Mouse (Mus musculus) gastrocnemius, postnatal 36 days (tissue): ENCODE data around the gene Sema3e. TPM values are rescaled to one million over a fixed set of nuclear protein-coding genes. Genes with fewer than 3 reads are reported as not detected.
A peak's percentile ranks its signal among the peaks of the same experiment; 100 is the strongest.

ENCODE experiments used
- DNase-seq, 2 experiments: peaks; one replicate each; pipeline ENCODE4 v3.0.0; 2022
- intact Hi-C: fragments of 180-260 bp; cut with DNase I; formaldehyde crosslinking; loops from one replicate; pipeline ENCODE4 v1.15.1; 2025
- long read RNA-seq, 2 experiments: library from polyadenylated mRNA; stranded (forward); transcript quantifications; one replicate each; pipeline ENCODE4 v2.0.0; 2021
- total RNA-seq, 2 experiments: library from RNA; stranded (reverse); gene quantifications; 2 replicates each; pipeline ENCODE4 v1.2.3; 2021

The Sema3e gene
- under 1 TPM; 0.27 to 0.36 TPM for total RNA-seq
- long read RNA-seq, experiment 1: 0 reads
- long read RNA-seq, experiment 2: 0 reads

DNA sequence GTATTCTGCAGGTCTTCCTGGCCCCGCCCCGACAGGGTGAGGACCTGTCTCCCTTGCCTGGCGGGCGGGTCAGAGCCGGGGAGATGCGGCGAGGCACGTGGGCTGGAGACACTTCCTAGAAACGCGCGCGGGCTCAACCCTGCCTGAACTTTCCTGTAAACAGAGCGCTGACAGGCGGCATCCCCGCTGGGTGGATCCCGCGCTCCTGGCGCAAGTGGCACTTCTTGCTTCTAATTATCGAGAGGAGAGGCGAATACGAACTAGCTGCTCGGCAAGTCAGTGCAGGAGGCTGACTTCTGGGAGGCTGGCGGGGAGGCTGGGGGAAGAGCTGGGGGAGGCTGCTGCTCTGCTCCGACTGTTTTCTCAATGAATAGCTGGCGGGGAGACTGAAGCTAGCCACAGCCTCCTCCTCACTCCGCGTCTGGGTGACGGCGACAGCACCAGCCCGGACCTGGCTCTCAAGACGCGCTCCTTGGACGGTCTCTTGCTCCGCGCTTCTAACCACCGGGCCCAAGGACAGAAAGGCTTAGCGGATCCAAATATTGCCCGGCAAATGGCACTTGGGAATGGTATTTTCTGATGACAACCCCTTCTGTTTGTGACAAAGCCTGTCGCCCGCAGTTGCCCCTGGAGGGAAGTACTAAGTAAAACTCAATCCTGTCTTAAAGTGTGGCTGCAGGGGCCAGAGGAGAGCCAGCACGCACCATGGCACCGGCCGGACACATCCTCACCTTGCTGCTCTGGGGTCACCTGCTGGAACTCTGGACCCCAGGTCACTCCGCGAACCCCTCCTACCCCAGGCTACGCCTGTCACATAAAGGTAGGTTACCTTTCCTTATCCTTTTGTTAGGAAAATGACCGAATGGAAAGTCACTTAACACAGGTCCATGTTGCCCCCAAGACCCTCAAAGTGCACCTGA is at the start of gene Sema3e:
Gene Sema3e, plus strand, starts transcription at position 72 of the 920 bp plus-strand sequence.
- intact Hi-C loops: no loop called here
- peak; percentile 4 to 17 for DNase-seq

- intact Hi-C loops: no loop called here
- DNase-seq: no peak
These were observed 47.5 kb upstream of the Sema3e start for GRCm38 (mm10) chr5:13977576-13977975.

DNA sequence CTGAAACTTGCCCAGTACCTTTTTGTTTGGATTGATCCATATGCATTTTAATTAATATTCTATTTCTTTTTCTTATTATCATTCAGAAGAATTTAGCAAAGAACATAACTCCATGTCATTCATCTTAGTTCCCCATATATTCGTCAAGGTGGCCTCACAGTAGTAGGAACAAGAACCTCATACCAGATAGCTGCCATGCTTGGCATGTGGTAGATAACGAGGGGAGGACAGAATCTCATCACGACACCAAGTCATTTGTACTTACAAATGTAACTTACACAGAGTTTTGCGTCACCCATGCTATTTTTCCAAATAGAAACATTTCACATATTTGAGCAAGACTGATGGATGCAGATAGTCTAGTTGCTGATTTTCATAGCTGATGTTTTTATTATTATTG is 45.9 kb upstream of the Sema3e start:
- DNase-seq: no peak
- intact Hi-C loops: no loop called here

- intact Hi-C loops: no loop called here
- no peak for DNase-seq
These were observed 42.5 kb upstream of the Sema3e start for GRCm38 (mm10) chr5:13982417-13983054.

- intact Hi-C loops: no loop called here
- DNase-seq: no peak
These were observed 41.5 kb upstream of the Sema3e start for GRCm38 (mm10) chr5:13983608-13984007.

GRCm38 (mm10) chr5:13985669-13986068 is 39.4 kb upstream of the Sema3e start:
- intact Hi-C loops: no loop called here
- DNase-seq: no peak

GRCm38 (mm10) chr5:13987123-13987522 is 38.0 kb upstream of the Sema3e start:
- intact Hi-C loops: no loop called here

GRCm38 (mm10) chr5:13988023-13988422 is 37.1 kb upstream of the Sema3e start:
- no peak for DNase-seq
- intact Hi-C loops: no loop called here

More at GRCm38 (mm10) chr5:13987123-13987522, 38.0 kb upstream of the Sema3e start:
- DNase-seq: no peak

- intact Hi-C loops: no loop called here
- no peak for DNase-seq
These were observed 32.2 kb upstream of the Sema3e start for GRCm38 (mm10) chr5:13992734-13993396.

GRCm38 (mm10) chr5:14028341-14028740 is 3.3 kb downstream of the Sema3e start:
- intact Hi-C loops: no loop called here
- DNase-seq: no peak

GRCm38 (mm10) chr5:14030796-14031195 is 5.7 kb downstream of the Sema3e start:
- intact Hi-C loops: no loop called here
- DNase-seq: no peak

- intact Hi-C loops: no loop called here
These were observed 7.0 kb downstream of the Sema3e start for GRCm38 (mm10) chr5:14032056-14032455.

DNA sequence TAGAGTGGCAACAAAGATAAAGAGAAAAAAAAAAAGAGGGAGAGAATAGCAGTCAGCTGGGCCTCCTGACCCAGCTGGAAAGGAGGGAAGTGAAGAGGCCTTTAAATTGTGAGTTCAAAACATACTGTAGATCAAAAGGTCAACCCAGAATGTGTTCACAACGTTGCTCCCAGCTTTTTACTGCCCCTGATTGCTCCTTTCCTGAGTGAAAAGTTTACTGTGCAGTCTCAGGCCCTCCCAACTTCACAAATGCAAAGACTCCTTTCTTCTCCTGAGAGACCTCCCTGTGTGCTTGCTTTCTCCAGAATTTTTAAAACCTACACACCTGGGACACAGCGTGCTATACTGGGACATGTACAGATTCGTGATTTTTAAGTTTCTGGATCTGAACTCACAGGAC is 8.2 kb downstream of the Sema3e start:
- DNase-seq: no peak
- intact Hi-C loops: no loop called here

More at GRCm38 (mm10) chr5:14032056-14032455, 7.0 kb downstream of the Sema3e start:
- DNase-seq: no peak

GRCm38 (mm10) chr5:14038813-14039496 is 13.9 kb downstream of the Sema3e start:
- intact Hi-C loops: no loop called here
- no peak for DNase-seq

DNA sequence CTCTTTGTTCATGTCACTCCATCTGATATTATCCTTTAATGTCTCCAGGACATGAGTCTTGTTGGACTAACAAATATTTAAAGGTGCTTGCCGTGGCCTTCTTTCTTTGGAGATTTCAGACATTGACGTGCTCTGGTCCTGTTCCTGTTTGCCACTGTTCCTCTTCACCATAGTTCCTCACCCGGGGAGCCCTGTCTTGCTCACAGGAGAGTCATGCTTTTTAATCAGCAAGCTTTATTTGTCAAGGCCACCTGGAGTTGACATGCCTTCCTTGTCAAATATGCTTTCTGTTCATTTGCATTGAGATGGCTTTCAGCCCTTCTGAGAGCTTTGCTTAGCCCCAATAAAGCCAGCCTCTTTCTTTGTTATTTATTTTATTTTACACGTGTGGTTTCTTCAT is 15.1 kb downstream of the Sema3e start:
- no peak for DNase-seq
- intact Hi-C loops: no loop called here

DNA sequence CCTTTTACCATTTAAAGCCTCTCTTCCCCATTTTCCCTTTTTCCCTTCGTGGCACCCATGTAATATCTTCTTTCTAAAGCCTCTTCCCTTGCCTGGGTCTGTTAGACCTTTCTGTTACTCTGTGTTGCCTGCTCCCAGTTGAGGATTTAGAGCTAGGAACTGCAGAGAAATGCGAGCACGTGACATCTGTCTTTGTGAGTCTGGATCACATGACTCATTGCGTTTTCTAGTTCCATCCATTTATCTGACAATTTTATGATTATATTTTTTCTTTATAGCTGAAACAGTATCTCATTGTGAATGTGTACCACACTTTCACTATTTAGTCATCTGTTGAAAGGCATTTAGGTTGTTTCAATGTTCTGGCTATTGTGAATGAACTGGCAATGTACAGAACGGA is 18.0 kb downstream of the Sema3e start:
- intact Hi-C loops: no loop called here
- no peak for DNase-seq

DNA sequence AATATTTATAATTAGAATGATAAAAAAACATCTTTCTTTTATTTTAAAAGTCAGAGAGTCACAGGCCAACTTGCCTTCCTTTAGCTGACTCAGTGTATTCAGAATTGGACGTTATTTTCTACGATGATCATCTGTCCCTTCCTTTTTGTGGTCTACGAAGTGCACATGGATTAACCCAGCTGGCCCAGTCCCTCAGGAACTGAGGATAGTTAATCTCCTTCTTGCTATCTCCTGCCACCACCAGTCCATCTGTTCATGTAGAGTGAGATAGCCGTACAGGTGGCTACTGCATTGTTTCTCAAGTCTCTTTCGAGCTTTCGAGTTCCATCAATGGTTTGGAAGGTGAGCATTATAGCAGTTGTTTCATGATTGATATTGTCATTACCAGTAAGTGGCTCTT is 18.9 kb downstream of the Sema3e start:
- intact Hi-C loops: no loop called here
- no peak for DNase-seq

GRCm38 (mm10) chr5:14048660-14049059 is 23.6 kb downstream of the Sema3e start:
- DNase-seq: no peak
- intact Hi-C loops: no loop called here

DNA sequence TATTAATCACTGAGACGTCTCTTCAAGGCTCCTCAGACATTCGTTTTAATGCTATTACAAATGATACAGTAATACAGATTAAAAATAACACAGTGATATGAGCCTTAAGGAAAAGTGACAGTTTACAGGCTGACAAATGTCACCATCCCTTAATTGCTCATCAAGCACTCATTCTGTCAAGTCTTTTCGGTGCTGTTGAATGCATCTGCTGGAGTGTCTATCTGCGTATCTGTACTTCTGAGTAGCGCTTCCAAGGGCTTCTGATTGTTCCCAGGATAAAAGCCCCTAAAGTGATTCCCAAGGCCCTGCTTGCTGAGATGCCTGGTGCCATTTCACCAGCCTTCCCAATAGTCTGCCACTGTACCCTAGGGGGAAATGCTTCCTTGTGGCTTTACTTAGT is 29.4 kb downstream of the Sema3e start:
- intact Hi-C loops: no loop called here
- no peak for DNase-seq

- DNase-seq: no peak
- intact Hi-C loops: no loop called here
These were observed 34.9 kb downstream of the Sema3e start for GRCm38 (mm10) chr5:14059895-14060553.
